Mouse (Mus musculus): ENCODE measurements around the gene Scgb2b26.
"Not testable (repeated sequence)": the region's sequence is repeated elsewhere in the genome, so short reads cannot be mapped to it uniquely, and the experiment has no call there.

Gene Scgb2b26

GRCm38 (mm10) chr7:33944940-33945339 lies at the start of gene Scgb2b26:
Gene Scgb2b26, minus strand, starts transcription at chr7:33945040.
- DNase-seq (ENCODE audit: low spot score): no peak

DNA sequence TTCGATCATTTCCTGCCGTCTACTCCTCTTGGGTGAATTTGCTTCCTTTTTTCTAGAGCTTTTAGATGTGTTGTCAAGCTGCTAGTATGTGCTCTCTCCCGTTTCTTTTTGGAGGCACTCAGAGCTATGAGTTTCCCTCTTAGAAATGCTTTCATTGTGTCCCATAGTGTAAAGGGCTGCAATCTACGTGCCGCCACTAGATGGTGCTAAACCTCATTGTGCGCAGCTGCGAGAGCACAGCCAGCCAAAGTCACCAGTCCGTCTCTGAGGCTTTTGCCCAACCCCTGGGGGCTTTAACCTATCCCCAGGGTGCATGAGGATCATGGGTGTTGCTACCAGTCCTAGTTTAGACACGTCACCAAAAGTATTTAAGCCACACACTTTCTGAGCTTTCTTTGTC lies 37.4 kb upstream of the Scgb2b26 start:
- not testable (repeated sequence) for DNase-seq (ENCODE audit: low spot score)

- DNase-seq (ENCODE audit: low spot score): no peak
These were observed 41.9 kb downstream of the Scgb2b26 start for GRCm38 (mm10) chr7:33902982-33903381.

DNA sequence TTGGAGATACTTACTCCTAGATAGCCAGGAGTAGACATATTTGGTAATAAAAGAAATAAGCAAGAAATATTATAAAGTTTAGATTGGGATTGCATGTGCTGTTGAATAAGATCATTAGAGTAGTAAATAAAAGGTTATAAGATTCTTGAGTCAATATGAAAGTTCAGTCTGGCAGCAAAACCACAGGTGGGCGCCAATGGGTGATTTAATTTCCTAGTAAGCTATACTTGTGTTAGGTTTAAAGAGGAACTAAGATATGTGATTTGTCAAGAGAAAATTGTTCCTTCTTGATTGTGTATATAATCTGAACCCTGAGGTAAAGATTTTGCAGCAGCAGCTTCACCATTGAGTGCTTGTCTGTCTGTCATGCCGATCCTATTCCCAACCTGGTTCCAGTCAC lies 44.0 kb downstream of the Scgb2b26 start:
- DNase-seq (ENCODE audit: low spot score): no peak

- DNase-seq (ENCODE audit: low spot score): no peak
These were observed 44.8 kb downstream of the Scgb2b26 start for GRCm38 (mm10) chr7:33900007-33900406.

Measured in left cerebral cortex, adult 11 months (tissue).